Mouse (Mus musculus): ENCODE measurements at regions not wholly inside any gene's neighbourhood (a gene's known extent, or its start where the extent isn't known, plus 50 kb on each side); places are given as distances from the start of the nearest gene placed in this dataset.

DNA sequence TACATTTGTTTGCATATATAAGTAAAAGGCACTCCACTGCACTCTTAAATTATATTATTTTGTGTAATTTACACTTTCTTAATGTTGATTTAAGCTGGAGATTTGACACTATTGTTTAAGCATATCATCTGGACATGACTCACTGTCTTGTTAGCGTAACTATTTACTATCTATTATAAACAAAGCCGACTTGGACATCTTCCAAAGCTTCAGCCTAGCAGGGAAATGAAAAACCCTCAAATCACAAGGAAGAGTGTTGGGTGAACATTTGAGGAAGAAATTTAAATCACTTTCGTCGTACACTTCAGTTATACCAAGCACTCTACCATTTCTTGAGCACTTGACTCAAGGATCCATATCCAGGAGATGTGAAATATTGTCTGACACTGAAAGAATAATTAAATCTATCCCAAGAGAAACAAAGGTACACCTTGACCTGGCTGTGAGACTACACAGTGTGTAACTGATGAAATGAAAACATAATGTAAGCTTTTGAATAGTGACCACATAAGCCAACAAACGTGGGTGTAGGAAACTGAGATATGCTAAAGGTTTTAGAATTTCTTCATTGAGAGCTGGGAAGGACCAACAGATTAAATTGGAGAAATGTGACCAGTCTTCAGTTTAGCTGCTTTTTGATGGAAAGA lies 160.0 kb upstream of the Ghr start:
- TF ChIP-seq CTCF (conservative IDR thresholded peaks at IDR 0.05; ENCODE audit: insufficient read depth, insufficient read length, low read depth, low read length), result no peak
- TF ChIP-seq POLR2A (IDR thresholded peaks at IDR 0.05; ENCODE audit: low read depth, low read length), result no peak

Measured in kidney, adult 2 months (tissue).